Mouse (Mus musculus) CH12.LX (cell line): ENCODE measurements around the gene Arcn1.

Experiments used
- CTCF ChIP-seq, 2 experiments: IDR thresholded peaks in 1 of 2; conservative IDR thresholded peaks in 1 of 2; 2 replicates each; pipeline ENCODE4 v1.5.1; 2011 to 2012; ENCODE audit warnings: low read depth in 2 of 2, low read length in 2 of 2, improper control_type of control experiment in 1 of 2, inconsistent platforms in 1 of 2, mild to moderate bottlenecking in 1 of 2, moderate library complexity in 1 of 2
- EP300 ChIP-seq: IDR thresholded peaks from 2 replicates; pipeline ENCODE4 v1.6.1; 2011; ENCODE audit warnings: low read length, improper control_type of control experiment
- JUND ChIP-seq: conservative IDR thresholded peaks from 2 replicates; pipeline ENCODE4 v1.6.1; 2011; ENCODE audit warnings: low read depth, low read length, improper control_type of control experiment
- KAT2A ChIP-seq: IDR thresholded peaks from 2 replicates; pipeline ENCODE4 v1.6.1; 2012; ENCODE audit warnings: low read length, improper control_type of control experiment, inconsistent platforms; ENCODE audit not compliant: insufficient replicate concordance
- MAFK ChIP-seq: IDR thresholded peaks from 2 replicates; pipeline ENCODE4 v1.6.1; 2011; ENCODE audit warnings: low read length, improper control_type of control experiment; ENCODE audit not compliant: insufficient replicate concordance
- POLR2A ChIP-seq: IDR thresholded peaks from 2 replicates; pipeline ENCODE4 v1.6.1; 2011; ENCODE audit warnings: low read depth, mild to moderate bottlenecking, improper control_type of control experiment, low read length
- SIN3A ChIP-seq: IDR thresholded peaks from 2 replicates; pipeline ENCODE4 v1.6.1; 2012; ENCODE audit warnings: low read length, improper control_type of control experiment, inconsistent platforms
- TCF12 ChIP-seq: IDR thresholded peaks from 2 replicates; pipeline ENCODE4 v1.6.1; 2014; ENCODE audit warnings: low read depth, mild to moderate bottlenecking, inconsistent platforms, low read length, improper control_type of control experiment
- UBTF ChIP-seq: IDR thresholded peaks from 2 replicates; pipeline ENCODE4 v1.6.1; 2012; ENCODE audit warnings: low read depth, mild to moderate bottlenecking, inconsistent platforms, low read length, improper control_type of control experiment, moderate library complexity
- USF1 ChIP-seq: IDR thresholded peaks from 2 replicates; pipeline ENCODE4 v1.6.1; 2014; ENCODE audit warnings: low read depth, mild to moderate bottlenecking, inconsistent platforms, low read length, improper control_type of control experiment
- USF2 ChIP-seq: conservative IDR thresholded peaks from 2 replicates; pipeline ENCODE4 v1.6.1; 2011; ENCODE audit warnings: low read depth, low read length, improper control_type of control experiment

DNA sequence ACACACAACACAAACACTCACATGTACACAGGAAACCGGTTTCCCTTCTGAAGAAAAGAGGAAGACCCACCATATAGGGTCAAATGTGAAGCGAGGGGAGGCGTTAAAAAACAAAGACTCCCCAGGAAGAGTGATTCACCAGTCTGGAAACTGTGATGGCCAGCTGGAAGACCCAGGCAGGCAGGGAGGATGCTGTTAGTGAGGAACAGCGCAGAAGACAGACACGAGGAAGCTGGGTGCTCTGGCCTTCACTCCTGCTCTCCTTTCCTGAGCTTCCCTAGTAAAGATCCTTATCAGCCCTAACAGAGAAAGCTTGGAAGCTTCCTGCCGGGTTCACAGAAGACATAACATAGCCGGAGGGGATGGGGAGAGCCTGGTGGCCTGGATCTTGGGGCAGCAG, 44.6 kb downstream of the Arcn1 start:
- TF ChIP-seq CTCF (conservative IDR thresholded peaks at IDR 0.05 in 1 of 2, IDR thresholded peaks at IDR 0.05 in 1 of 2; ENCODE audit: low read depth in 2 of 2, low read length in 2 of 2) (no peak), EP300 (no peak), TCF12 (no peak), POLR2A (no peak), KAT2A (no peak), USF1 (no peak), UBTF (no peak), JUND (no peak), USF2 (no peak), MAFK (no peak), SIN3A (no peak)
